Mouse (Mus musculus) E14TG2a.4 (cell line): ENCODE data around the gene Ttn.

ENCODE experiments used
- CTCF ChIP-seq: conservative IDR thresholded peaks from 2 replicates; pipeline ENCODE4 v1.5.1; 2014; ENCODE audit warnings: low read length
- NANOG ChIP-seq: IDR thresholded peaks from 2 replicates; pipeline ENCODE4 v1.6.1; 2014; ENCODE audit warnings: borderline replicate concordance, low read length, mixed read lengths
- POU5F1 ChIP-seq: IDR thresholded peaks from 2 replicates; pipeline ENCODE4 v1.6.1; 2014; ENCODE audit warnings: low read length, borderline replicate concordance

DNA sequence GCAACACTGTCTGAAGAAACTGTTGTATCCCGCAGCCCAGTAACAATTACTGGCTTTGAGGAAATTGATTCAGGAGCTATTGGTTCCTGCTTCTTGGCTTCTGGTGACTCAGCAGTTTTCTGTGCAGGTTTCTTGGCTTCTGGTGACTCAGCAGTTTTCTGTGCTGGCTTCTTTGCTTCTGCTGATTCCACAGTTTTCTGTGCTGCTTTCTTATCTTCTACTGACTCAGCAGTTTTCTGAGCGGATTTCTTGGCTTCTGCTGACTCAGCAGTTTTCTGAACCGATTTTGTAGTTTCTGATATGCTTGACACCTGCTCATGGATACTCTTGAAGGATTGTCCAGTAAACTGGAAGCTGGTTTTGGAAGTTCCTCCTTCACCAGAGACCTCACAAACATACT is 273.8 kb downstream of the Ttn start:
- TF ChIP-seq CTCF (no peak), POU5F1 (no peak), NANOG (no peak)
